Mouse (Mus musculus): Measurements from ENCODE around the gene Sparcl1.

The Sparcl1 gene

GRCm38 (mm10) chr5:104113491-104114172 is at the start of gene Sparcl1:
Sparcl1 (minus strand) TSS chr5:104113733.
- in situ Hi-C loops (cut with MboI, MseI): no loop called here

- in situ Hi-C loops (cut with MboI, MseI): no loop called here
These were observed 47.9 kb upstream of the Sparcl1 start for GRCm38 (mm10) chr5:104161390-104161789.

GRCm38 (mm10) chr5:104160581-104160980 is 47.0 kb upstream of the Sparcl1 start:
- in situ Hi-C loops (cut with MboI, MseI): no loop called here

GRCm38 (mm10) chr5:104158332-104159052 is 45.0 kb upstream of the Sparcl1 start:
- in situ Hi-C loops (cut with MboI, MseI): no loop called here

- in situ Hi-C loops (cut with MboI, MseI): no loop called here
These were observed 44.2 kb upstream of the Sparcl1 start for GRCm38 (mm10) chr5:104157701-104158100.

- in situ Hi-C loops (cut with MboI, MseI): no loop called here
These were observed 36.7 kb upstream of the Sparcl1 start for GRCm38 (mm10) chr5:104150196-104150595.

- in situ Hi-C loops (cut with MboI, MseI): no loop called here
These were observed 35.8 kb upstream of the Sparcl1 start for GRCm38 (mm10) chr5:104149349-104149748.

GRCm38 (mm10) chr5:104144057-104144456 is 30.5 kb upstream of the Sparcl1 start:
- in situ Hi-C loops (cut with MboI, MseI): no loop called here

GRCm38 (mm10) chr5:104141067-104141466 is 27.5 kb upstream of the Sparcl1 start:
- in situ Hi-C loops (cut with MboI, MseI): no loop called here

- in situ Hi-C loops (cut with MboI, MseI): no loop called here
These were observed 24.5 kb upstream of the Sparcl1 start for GRCm38 (mm10) chr5:104137920-104138541.

GRCm38 (mm10) chr5:104133752-104134151 is 20.2 kb upstream of the Sparcl1 start:
- in situ Hi-C loops (cut with MboI, MseI): no loop called here

GRCm38 (mm10) chr5:104131544-104131943 is 18.0 kb upstream of the Sparcl1 start:
- in situ Hi-C loops (cut with MboI, MseI): no loop called here

- in situ Hi-C loops (cut with MboI, MseI): no loop called here
These were observed 17.4 kb upstream of the Sparcl1 start for GRCm38 (mm10) chr5:104130891-104131290.

- in situ Hi-C loops (cut with MboI, MseI): no loop called here
These were observed 14.9 kb upstream of the Sparcl1 start for GRCm38 (mm10) chr5:104128281-104129031.

GRCm38 (mm10) chr5:104127351-104127750 is 13.8 kb upstream of the Sparcl1 start:
- in situ Hi-C loops (cut with MboI, MseI): no loop called here

GRCm38 (mm10) chr5:104126561-104127320 is 13.2 kb upstream of the Sparcl1 start:
- in situ Hi-C loops (cut with MboI, MseI): no loop called here

GRCm38 (mm10) chr5:104124016-104124658 is 10.6 kb upstream of the Sparcl1 start:
- in situ Hi-C loops (cut with MboI, MseI): no loop called here

GRCm38 (mm10) chr5:104115890-104116289 is 2.4 kb upstream of the Sparcl1 start:
- in situ Hi-C loops (cut with MboI, MseI): no loop called here

GRCm38 (mm10) chr5:104115118-104115517 is 1.6 kb upstream of the Sparcl1 start:
- in situ Hi-C loops (cut with MboI, MseI): no loop called here

- in situ Hi-C loops (cut with MboI, MseI): no loop called here
These were observed 1.0 kb downstream of the Sparcl1 start for GRCm38 (mm10) chr5:104112511-104112910.

- in situ Hi-C loops (cut with MboI, MseI): no loop called here
These were observed 1.5 kb downstream of the Sparcl1 start for GRCm38 (mm10) chr5:104112016-104112415.
